Mouse (Mus musculus) ES-E14 (cell line): ENCODE results near the gene Egfl8. TPM values are rescaled to one million over a fixed set of nuclear protein-coding genes. Genes with fewer than 3 reads are reported as not detected.

Source experiments
- DNase-seq: peaks from one replicate; pipeline ENCODE4 v3.0.0-alpha.2; 2013; ENCODE audit warnings: low read depth, low spot score
- H3K27ac ChIP-seq: 2 replicates; pipeline ENCODE4 v1.5.1; 2012; ENCODE audit warnings: low read depth, mild to moderate bottlenecking, low read length, moderate library complexity, mixed read lengths; ENCODE audit not compliant: poor library complexity, insufficient read depth, severe bottlenecking
- H3K36me3 ChIP-seq: 2 replicates; pipeline ENCODE4 v1.6.1; 2012; ENCODE audit warnings: mild to moderate bottlenecking, low read length, moderate library complexity, mixed read lengths; ENCODE audit not compliant: control insufficient read depth, poor library complexity, insufficient read depth, severe bottlenecking
- H3K4me1 ChIP-seq, 2 experiments: fragments of 150-350 bp in 1 of 2; sonication (generic) in 1 of 2; 2 replicates each; pipeline ENCODE4 v1.6.1; 2012; ENCODE audit warnings: low read length in 2 of 2, mild to moderate bottlenecking in 1 of 2, mixed read lengths in 1 of 2; ENCODE audit not compliant: control insufficient read depth in 2 of 2, insufficient read depth in 2 of 2, poor library complexity in 1 of 2
- H3K4me3 ChIP-seq, 2 experiments: fragments of 150-350 bp in 1 of 2; sonication (generic) in 1 of 2; 2 replicates each; pipeline ENCODE4 v1.5.1; 2012; ENCODE audit warnings: low read length in 2 of 2, low read depth in 1 of 2, mild to moderate bottlenecking in 1 of 2, mixed read lengths in 1 of 2; ENCODE audit not compliant: insufficient read depth in 1 of 2, poor library complexity in 1 of 2, severe bottlenecking in 1 of 2
- H3K9ac ChIP-seq: 2 replicates; pipeline ENCODE4 v1.6.1; 2012; ENCODE audit warnings: low read depth, mild to moderate bottlenecking, low read length, mixed read lengths; ENCODE audit not compliant: poor library complexity, insufficient read depth, severe bottlenecking
- H3K9me3 ChIP-seq: fragments of 150-350 bp; sonication (generic); 2 replicates; pipeline ENCODE4 v1.6.1; 2012; ENCODE audit warnings: low read depth, mild to moderate bottlenecking, low read length; ENCODE audit not compliant: control insufficient read depth, insufficient read depth
- CHD2 ChIP-seq: IDR thresholded peaks from 2 replicates; pipeline ENCODE4 v1.6.1; 2014; ENCODE audit warnings: mild to moderate bottlenecking, low read depth, low read length, inconsistent platforms
- HCFC1 ChIP-seq: IDR thresholded peaks from 2 replicates; pipeline ENCODE4 v1.6.1; 2012; ENCODE audit warnings: low read length, inconsistent platforms, borderline replicate concordance; ENCODE audit not compliant: insufficient read depth
- MAFK ChIP-seq: IDR thresholded peaks from 2 replicates; pipeline ENCODE4 v1.6.1; 2014; ENCODE audit warnings: mild to moderate bottlenecking, low read depth, low read length, inconsistent platforms; ENCODE audit not compliant: insufficient read depth
- ZC3H11A ChIP-seq: IDR thresholded peaks from 2 replicates; pipeline ENCODE4 v1.6.1; 2012; ENCODE audit warnings: low read depth, mild to moderate bottlenecking, inconsistent platforms, low read length, borderline replicate concordance
- ZNF384 ChIP-seq: IDR thresholded peaks from 2 replicates; pipeline ENCODE4 v1.6.1; 2012; ENCODE audit warnings: low read depth, low read length, inconsistent platforms
- in situ Hi-C, 2 experiments: fragments of 600-800 bp; cut with MboI; formaldehyde crosslinking; loops; one replicate each; pipeline ENCODE4 v1.15.1; 2025; ENCODE audit warnings: low sequenced_read_pairs in 2 of 2, inconsistent platforms in 1 of 2; ENCODE audit not compliant: unreplicated experiment in 2 of 2
- total RNA-seq: library from RNA; depleted of rRNA; stranded (reverse); fragments of 300-350 nt; gene quantifications from 2 replicates; pipeline ENCODE4 v1.2.3, GENCODE M21; 2012

The Egfl8 gene
- total RNA-seq, 1 experiment: 1.0 TPM

DNA sequence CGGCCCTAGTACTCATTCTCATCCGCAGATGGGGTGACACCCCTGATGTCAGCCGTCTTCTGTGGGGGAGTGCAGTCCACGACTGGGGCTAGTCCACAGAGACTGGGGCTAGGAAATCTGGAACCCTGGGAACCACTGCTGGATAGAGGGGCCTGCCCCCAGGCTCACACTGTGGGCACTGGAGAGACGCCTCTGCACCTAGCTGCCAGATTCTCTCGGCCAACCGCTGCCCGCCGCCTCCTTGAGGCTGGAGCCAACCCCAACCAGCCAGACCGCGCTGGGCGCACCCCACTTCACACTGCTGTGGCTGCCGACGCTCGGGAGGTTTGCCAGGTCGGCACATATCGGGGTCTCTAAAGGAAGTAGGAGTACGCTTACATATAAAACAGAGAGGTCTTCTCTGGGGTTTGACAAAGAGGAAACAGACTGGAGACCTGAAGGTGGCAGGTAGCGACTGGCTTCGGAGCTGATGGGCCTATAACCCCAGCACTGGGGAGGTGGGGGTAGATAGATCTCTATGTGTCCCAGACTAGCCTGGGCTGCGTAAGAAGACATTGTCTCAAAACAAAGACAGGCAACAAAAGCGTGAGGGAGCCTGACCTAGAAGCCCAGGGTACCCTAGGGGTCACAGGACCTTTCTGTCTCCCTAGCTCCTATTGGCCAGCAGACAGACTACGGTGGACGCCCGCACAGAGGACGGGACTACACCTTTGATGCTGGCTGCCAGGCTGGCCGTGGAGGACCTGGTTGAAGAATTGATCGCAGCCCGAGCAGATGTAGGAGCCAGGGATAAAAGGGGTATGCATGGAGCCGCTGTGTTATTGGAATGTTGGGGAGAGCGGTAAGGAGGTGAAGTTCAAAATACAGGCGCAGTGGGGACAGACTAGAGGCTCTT lies 29.6 kb downstream of the Egfl8 start:
- H3K4me1 ChIP-seq: peaks cover 15 to 25% of the 10 kb centered on the region in 2 experiments

DNA sequence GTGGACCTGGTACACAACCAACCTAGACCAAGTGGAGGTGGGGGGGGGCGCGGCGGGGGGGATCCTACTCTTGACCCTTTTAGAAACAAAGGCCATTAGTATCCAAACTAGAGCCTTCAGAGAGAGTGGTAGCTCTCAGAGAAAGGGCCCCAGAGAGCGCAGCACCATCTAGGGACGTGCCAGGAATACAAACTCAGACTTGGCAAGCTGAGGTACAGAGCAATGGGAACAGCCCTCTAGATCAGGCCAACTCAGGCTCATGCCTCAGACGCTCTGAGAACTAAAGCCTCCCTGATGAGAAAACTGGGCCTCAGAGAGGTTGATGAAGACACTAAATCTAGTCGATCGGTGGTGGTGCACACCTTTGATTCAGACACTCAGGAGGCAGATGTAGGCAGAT lies 30.6 kb downstream of the Egfl8 start:
- Histone ChIP-seq H3K9ac (no peak overlapping the region), H3K9me3 (no peaks in the 10 kb centered on the region), H3K36me3 (no peaks in the 10 kb centered on the region), H3K4me1 (peaks cover 10 to 16% of the 10 kb centered on the region in 2 experiments), H3K4me3 (no peak overlapping the region), H3K27ac (no peak overlapping the region)
- no peak for TF ChIP-seq CHD2
- TF ChIP-seq ZNF384: no peak
- TF ChIP-seq ZC3H11A: no peak
- in situ Hi-C loops: no loop called here
- no peak for DNase-seq

More for the DNA sequence above, 29.6 kb downstream of the Egfl8 start:
- peak overlapping the region; percentile 77 for H3K9ac ChIP-seq
- peak overlapping the region; percentile 91 to 95 for H3K4me3 ChIP-seq
- in situ Hi-C loops: no loop called here
- H3K36me3 ChIP-seq: no peaks in the 10 kb centered on the region
- TF ChIP-seq MAFK (no peak), CHD2 (no peak), ZNF384 (no peak), ZC3H11A (no peak), HCFC1 (no peak)
- H3K9me3 ChIP-seq: no peaks in the 10 kb centered on the region
- DNase-seq: no peak
- peak overlapping the region; percentile 90; the same call in 1 of the 2 replicates for H3K27ac ChIP-seq

DNA sequence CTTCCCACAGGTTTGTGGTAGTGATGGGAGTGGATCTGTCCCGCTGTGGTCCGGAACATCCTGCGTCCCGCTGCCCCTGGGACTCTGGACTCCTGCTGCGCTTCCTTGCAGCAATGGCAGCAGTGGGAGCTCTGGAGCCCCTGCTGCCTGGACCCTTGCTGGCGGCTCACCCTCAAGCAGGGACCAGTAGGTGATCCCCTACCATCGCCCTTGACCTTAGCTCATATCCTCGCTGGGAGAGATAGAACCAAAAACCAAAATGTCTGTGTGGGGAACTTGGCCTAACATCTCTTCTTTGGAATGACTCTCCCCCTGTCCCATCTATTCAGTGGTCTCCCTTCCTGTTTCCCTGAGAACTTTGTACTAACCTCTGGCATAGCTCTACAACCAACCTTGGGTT lies 32.0 kb downstream of the Egfl8 start:
- Histone ChIP-seq H3K4me3 (no peak overlapping the region), H3K36me3 (no peaks in the 10 kb centered on the region), H3K27ac (no peak overlapping the region), H3K4me1 (peaks cover 6 to 7% of the 10 kb centered on the region in 2 experiments; a peak in 3 of 4 replicates), H3K9me3 (no peaks in the 10 kb centered on the region), H3K9ac (no peak overlapping the region)
- in situ Hi-C loops: no loop called here
- TF ChIP-seq MAFK (no peak), CHD2 (no peak), HCFC1 (no peak)
- no peak for DNase-seq

DNA sequence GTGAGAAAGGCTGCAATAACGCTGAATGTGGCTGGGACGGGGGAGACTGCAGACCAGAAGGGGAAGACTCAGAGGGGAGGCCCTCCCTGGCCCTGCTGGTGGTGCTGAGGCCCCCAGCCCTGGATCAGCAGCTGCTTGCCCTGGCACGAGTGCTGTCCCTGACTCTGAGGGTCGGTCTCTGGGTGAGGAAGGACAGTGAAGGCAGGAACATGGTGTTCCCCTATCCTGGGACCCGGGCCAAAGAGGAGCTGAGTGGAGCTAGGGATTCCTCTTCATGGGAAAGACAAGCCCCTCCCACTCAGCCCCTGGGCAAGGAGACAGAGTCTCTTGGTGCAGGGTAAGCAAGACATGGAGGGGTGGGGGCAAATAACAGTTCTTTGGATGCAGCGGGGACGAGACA lies 32.4 kb downstream of the Egfl8 start:
- Histone ChIP-seq H3K4me3 (no peak overlapping the region), H3K27ac (no peak overlapping the region), H3K9me3 (no peaks in the 10 kb centered on the region), H3K4me1 (peaks cover 2 to 5% of the 10 kb centered on the region in 2 experiments; a peak in 1 of 4 replicates), H3K9ac (no peak overlapping the region), H3K36me3 (no peaks in the 10 kb centered on the region)
- no peak for TF ChIP-seq CHD2
- TF ChIP-seq ZC3H11A: no peak
- TF ChIP-seq ZNF384: no peak
- TF ChIP-seq HCFC1: no peak
- no peak for TF ChIP-seq MAFK
- no peak for DNase-seq
- in situ Hi-C loops: no loop called here
